Comparison of ENCODE assay signal across 8 mouse cellular contexts in genomic region chr11:103101481-103101865, GRCm38 (mm10). TPM values are rescaled to one million over a fixed set of nuclear protein-coding genes. Genes with fewer than 3 reads are reported as not detected.
A peak's percentile ranks its signal among the peaks of the same experiment; 100 is the strongest.
DNase-seq lines count a peak whose midpoint lies in the region; ATAC-seq and TF ChIP-seq lines count a peak whose summit lies in the region.

Gene Plcd3, minus strand, starts transcription at chr11:103101658.
Gene Acbd4, plus strand, starts transcription at chr11:103101682.

- peak; percentile 76 for DNase-seq in CH12.LX (ENCODE audit: extremely low read depth)
- DNase-seq in liver, embryonic 13.5 days = peak; percentile 70
- DNase-seq in naive thymus-derived CD4-positive, alpha-beta T cell, adult 2 months (ENCODE audit: low read depth) = peak; percentile 59

- H3K4me1 ChIP-seq in CH12.LX (ENCODE audit: control insufficient read depth in 1 of 2, insufficient read depth in 2 of 2) = peaks cover 40 to 77% of the 10 kb centered on the region in 2 experiments
- peaks cover 5% of the 10 kb centered on the region for H3K4me1 ChIP-seq in bone marrow macrophage, adult 2 months (ENCODE audit: control insufficient read depth, insufficient read depth, low read length)
- peaks cover 54% of the 10 kb centered on the region for H3K4me1 ChIP-seq in erythroblast, embryonic 14.5 days (ENCODE audit: control insufficient read depth)
- peaks cover 52% of the 10 kb centered on the region for H3K4me1 ChIP-seq in heart, embryonic 12.5 days (replicated peaks)
- H3K4me1 ChIP-seq in kidney, embryonic 16.5 days (ENCODE audit: insufficient read depth, low read length) = peaks cover 64% of the 10 kb centered on the region
- peaks cover 56% of the 10 kb centered on the region for H3K4me1 ChIP-seq in liver, embryonic 13.5 days (replicated peaks)
- H3K4me1 ChIP-seq in stomach, embryonic 15.5 days = peaks cover 40% of the 10 kb centered on the region

- dilution Hi-C loops in CH12.LX (cut with MboI; ENCODE audit: extremely low pct_ligation_motif_present, extremely low pct_unique_long_range_greater_than_20kb, low sequenced_read_pairs) = no loop called here

- H3K9me3 ChIP-seq in CH12.LX (replicated peaks; ENCODE audit: low read length) = no peaks in the 10 kb centered on the region
- H3K9me3 ChIP-seq in erythroblast, embryonic 14.5 days (ENCODE audit: control insufficient read depth, low read length) = peaks cover 5% of the 10 kb centered on the region; the same call in 1 of the 2 replicates
- no peaks in the 10 kb centered on the region for H3K9me3 ChIP-seq in heart, embryonic 12.5 days (replicated peaks)
- H3K9me3 ChIP-seq in kidney, embryonic 16.5 days (ENCODE audit: low read length) = no peaks in the 10 kb centered on the region
- H3K9me3 ChIP-seq in liver, embryonic 13.5 days (replicated peaks) = no peaks in the 10 kb centered on the region
- no peaks in the 10 kb centered on the region for H3K9me3 ChIP-seq in stomach, embryonic 15.5 days

- H3K4me3 ChIP-seq in CH12.LX (replicated peaks in 1 of 3; ENCODE audit: low read depth in 2 of 3, low read length in 2 of 3, poor library complexity in 1 of 3) = peak within 1 kb of the TSS; percentile 61 to 91 (median 79)
- peak within 1 kb of the TSS; percentile 66 for H3K4me3 ChIP-seq in bone marrow macrophage, adult 2 months (ENCODE audit: insufficient read depth, low read length)
- H3K4me3 ChIP-seq in erythroblast, embryonic 14.5 days (replicated peaks) = peak within 1 kb of the TSS; percentile 74
- H3K4me3 ChIP-seq in heart, embryonic 12.5 days = peak within 1 kb of the TSS; percentile 67
- peak within 1 kb of the TSS; percentile 66 for H3K4me3 ChIP-seq in kidney, embryonic 16.5 days (ENCODE audit: low read length)
- H3K4me3 ChIP-seq in liver, embryonic 13.5 days (replicated peaks) = peak within 1 kb of the TSS; percentile 78
- H3K4me3 ChIP-seq in stomach, embryonic 15.5 days (replicated peaks) = peak within 1 kb of the TSS; percentile 62

- H3K4me2 ChIP-seq in CH12.LX (ENCODE audit: insufficient read depth, low read depth, poor library complexity, severe bottlenecking) = peak within 1 kb of the TSS; percentile 47
- peak within 1 kb of the TSS; percentile 93 for H3K4me2 ChIP-seq in heart, embryonic 12.5 days
- peak within 1 kb of the TSS; percentile 92 for H3K4me2 ChIP-seq in kidney, embryonic 16.5 days (replicated peaks; ENCODE audit: low read depth, low read length)
- peak within 1 kb of the TSS; percentile 89 for H3K4me2 ChIP-seq in liver, embryonic 13.5 days
- peak within 1 kb of the TSS; percentile 89 for H3K4me2 ChIP-seq in stomach, embryonic 15.5 days

- no peak for TF ChIP-seq EP300 in CH12.LX (IDR thresholded peaks at IDR 0.05; ENCODE audit: low read length)

- no peak for TF ChIP-seq RAD21 in CH12.LX (IDR thresholded peaks at IDR 0.05; ENCODE audit: low read depth, low read length)

- H3K27ac ChIP-seq in CH12.LX (ENCODE audit: insufficient read depth, low read depth) = peak within 1 kb of the TSS; percentile 51
- H3K27ac ChIP-seq in bone marrow macrophage, adult 2 months (ENCODE audit: insufficient read depth, low read depth, low read length) = no peak within 1 kb of the TSS
- no peak within 1 kb of the TSS for H3K27ac ChIP-seq in heart, embryonic 12.5 days (ENCODE audit: poor library complexity, severe bottlenecking)
- H3K27ac ChIP-seq in kidney, embryonic 16.5 days (ENCODE audit: low read length) = no peak within 1 kb of the TSS
- H3K27ac ChIP-seq in liver, embryonic 13.5 days = peak within 1 kb of the TSS; percentile 68
- H3K27ac ChIP-seq in stomach, embryonic 15.5 days = 0 out of 2 replicates have a peak within 1 kb of the TSS, but pooled peaks have one; percentile 32

- in situ Hi-C loops in CH12.LX (cut with MboI; ENCODE audit: low pct_ligation_motif_present, low pct_unique_long_range_greater_than_20kb, low sequenced_read_pairs) = loop anchor here (5.0 kb wide), 2 partner anchors 56 to 226 kb away; no protein-coding TSS in a partner anchor

- WGBS in heart, embryonic 12.5 days = 0% methylated on average over 32 of the region's 34 CpGs
- under 1% methylated on average over 33 of the region's 34 CpGs for WGBS in kidney, embryonic 16.5 days
- 1% methylated on average over 34 of the region's 34 CpGs for WGBS in liver, embryonic 13.5 days (ENCODE audit: insufficient replicate concordance)
- WGBS in stomach, embryonic 15.5 days = 0% methylated on average over 34 of the region's 34 CpGs

- peak in 1 of 2 experiments; percentile 2; a peak in 1 of 4 replicates for TF ChIP-seq CTCF in CH12.LX (conservative IDR thresholded peaks at IDR 0.05 in 1 of 2, IDR thresholded peaks at IDR 0.05 in 1 of 2; ENCODE audit: low read depth in 2 of 2, low read length in 2 of 2)
- no peak for TF ChIP-seq CTCF in bone marrow macrophage, adult 2 months (IDR thresholded peaks at IDR 0.05; ENCODE audit: low read depth, low read length)

- ATAC-seq in heart, embryonic 12.5 days (ENCODE audit: insufficient number of reproducible peaks, low FRiP score) = peak; percentile 54
- ATAC-seq in kidney, embryonic 16.5 days (ENCODE audit: low FRiP score, low TSS enrichment) = peak; percentile 36
- 0 out of 2 replicates have a peak, but pooled peaks have one; percentile 13 for ATAC-seq in liver, embryonic 13.5 days (ENCODE audit: low read depth)
- peak; percentile 54; the same call in 1 of the 2 replicates for ATAC-seq in stomach, embryonic 15.5 days (ENCODE audit: insufficient read depth, low FRiP score, low read depth)

- peaks cover 6% of the 10 kb centered on the region for H3K27me3 ChIP-seq in CH12.LX (replicated peaks)
- H3K27me3 ChIP-seq in erythroblast, embryonic 14.5 days (ENCODE audit: control insufficient read depth) = peaks cover 58% of the 10 kb centered on the region
- H3K27me3 ChIP-seq in heart, embryonic 12.5 days (replicated peaks) = peaks cover 28% of the 10 kb centered on the region
- no peaks in the 10 kb centered on the region; the same call in 1 of the 2 replicates for H3K27me3 ChIP-seq in kidney, embryonic 16.5 days (ENCODE audit: insufficient read depth, low read length)
- H3K27me3 ChIP-seq in liver, embryonic 13.5 days = peaks cover 51% of the 10 kb centered on the region
- H3K27me3 ChIP-seq in stomach, embryonic 15.5 days (replicated peaks) = peaks cover 10% of the 10 kb centered on the region; the same call in 1 of the 2 replicates

- H3K36me3 ChIP-seq in CH12.LX (replicated peaks in 1 of 2; ENCODE audit: control insufficient read depth in 1 of 2, insufficient read depth in 1 of 2, low read length in 1 of 2) = peaks cover 17 to 49% of the 10 kb centered on the region in 2 experiments
- H3K36me3 ChIP-seq in erythroblast, embryonic 14.5 days (ENCODE audit: control insufficient read depth) = peaks cover 30% of the 10 kb centered on the region
- no peaks in the 10 kb centered on the region for H3K36me3 ChIP-seq in heart, embryonic 12.5 days
- no peaks in the 10 kb centered on the region for H3K36me3 ChIP-seq in kidney, embryonic 16.5 days (ENCODE audit: insufficient read depth, low read length)
- H3K36me3 ChIP-seq in liver, embryonic 13.5 days = peaks cover 14% of the 10 kb centered on the region
- no peaks in the 10 kb centered on the region for H3K36me3 ChIP-seq in stomach, embryonic 15.5 days

- H3K79me2 ChIP-seq in CH12.LX (replicated peaks; ENCODE audit: control insufficient read depth, extremely low read depth, insufficient read depth, poor library complexity, severe bottlenecking) = peaks cover 29% of the 10 kb centered on the region

- TF ChIP-seq POLR2A in CH12.LX (IDR thresholded peaks at IDR 0.05; ENCODE audit: low read depth, low read length) = peak; percentile 82
- TF ChIP-seq POLR2A in bone marrow macrophage, adult 2 months (IDR thresholded peaks at IDR 0.05; ENCODE audit: borderline replicate concordance, low read depth, low read length) = no peak

- H3K9ac ChIP-seq in CH12.LX (ENCODE audit: insufficient read depth, low read depth) = peak within 1 kb of the TSS; percentile 82
- H3K9ac ChIP-seq in heart, embryonic 12.5 days = peak within 1 kb of the TSS; percentile 71
- peak within 1 kb of the TSS; percentile 75 for H3K9ac ChIP-seq in kidney, embryonic 16.5 days (replicated peaks; ENCODE audit: low read length)
- peak within 1 kb of the TSS; percentile 68 for H3K9ac ChIP-seq in liver, embryonic 13.5 days
- peak within 1 kb of the TSS; percentile 26 for H3K9ac ChIP-seq in stomach, embryonic 15.5 days

TF ChIP-seq in CH12.LX, 34 proteins besides CTCF, POLR2A, EP300 and RAD21 (continues in another document):
- no peak for TF ChIP-seq ZKSCAN1 (IDR thresholded peaks at IDR 0.05; ENCODE audit: borderline replicate concordance, low read depth, low read length)
- no peak for TF ChIP-seq IRF4 (IDR thresholded peaks at IDR 0.05; ENCODE audit: low read depth, low read length)
- no peak for TF ChIP-seq CHD1 (IDR thresholded peaks at IDR 0.05; ENCODE audit: low read depth, low read length)
- TF ChIP-seq MXI1 (IDR thresholded peaks at IDR 0.05; ENCODE audit: low read depth, low read length) = peak; percentile 34; the same call in 1 of the 2 replicates
- TF ChIP-seq SMC3 (IDR thresholded peaks at IDR 0.05; ENCODE audit: low read depth, low read length) = no peak
- no peak for TF ChIP-seq KAT2A (IDR thresholded peaks at IDR 0.05; ENCODE audit: insufficient replicate concordance, low read length)
- TF ChIP-seq MAZ (IDR thresholded peaks at IDR 0.05; ENCODE audit: low read depth, low read length) = no peak; the same call in none of the 2 replicates

RNA-seq across cellular contexts. Expression of gene Plcd3, which starts in this region (rescaled TPM):
- 24.3 and 27.4 TPM in 2 replicates for total RNA-seq in CH12.LX (2012; rRNA removed)
- 6.3 and 7.1 TPM in 2 replicates for total RNA-seq in CH12.LX (2014; rRNA removed)
- polyA plus RNA-seq in CH12.LX (2012; ENCODE audit: insufficient read length, low read depth) = 9.7 and 11.3 TPM in 2 replicates
- 1.7 and 2.3 TPM in 2 replicates for polyA plus RNA-seq in bone marrow macrophage, adult 2 months (2012; ENCODE audit: insufficient read depth, insufficient read length, missing spikeins)
- polyA plus RNA-seq in erythroblast, embryonic 14.5 days (2012) = 0.06 and 0.17 TPM in 2 replicates
- 5.8 and 6.6 TPM in 2 replicates for polyA plus RNA-seq in heart, embryonic 12.5 days (2016; fragmentation: Nextera tagmentation; extraction: Ambion mirVana)
- polyA plus RNA-seq in kidney, embryonic 16.5 days (2015; fragmentation: Nextera tagmentation; extraction: Ambion mirVana) = 8.2 and 8.7 TPM in 2 replicates
- polyA plus RNA-seq in liver, embryonic 13.5 days (2015; fragmentation: Nextera tagmentation; extraction: Ambion mirVana) = 0.28 and 0.50 TPM in 2 replicates
- polyA plus RNA-seq in stomach, embryonic 15.5 days (2015; fragmentation: Nextera tagmentation; extraction: Ambion mirVana) = 3.5 and 3.6 TPM in 2 replicates

RNA-seq across cellular contexts. Expression of gene Acbd4, which starts in this region (rescaled TPM):
- 60.9 and 62.6 TPM in 2 replicates for total RNA-seq in CH12.LX (2012; rRNA removed)
- total RNA-seq in CH12.LX (2014; rRNA removed) = 50.2 and 51.4 TPM in 2 replicates
- polyA plus RNA-seq in CH12.LX (2012; ENCODE audit: insufficient read length, low read depth) = 68.4 and 75.1 TPM in 2 replicates
- 27.4 and 30.4 TPM in 2 replicates for polyA plus RNA-seq in bone marrow macrophage, adult 2 months (2012; ENCODE audit: insufficient read depth, insufficient read length, missing spikeins)
- polyA plus RNA-seq in erythroblast, embryonic 14.5 days (2012) = 67.7 and 78.7 TPM in 2 replicates
- polyA plus RNA-seq in heart, embryonic 12.5 days (2016; fragmentation: Nextera tagmentation; extraction: Ambion mirVana) = 13.5 and 13.8 TPM in 2 replicates
- 28.7 and 29.9 TPM in 2 replicates for polyA plus RNA-seq in kidney, embryonic 16.5 days (2015; fragmentation: Nextera tagmentation; extraction: Ambion mirVana)
- 60.4 and 62.2 TPM in 2 replicates for polyA plus RNA-seq in liver, embryonic 13.5 days (2015; fragmentation: Nextera tagmentation; extraction: Ambion mirVana)
- 19.2 and 23.7 TPM in 2 replicates for polyA plus RNA-seq in stomach, embryonic 15.5 days (2015; fragmentation: Nextera tagmentation; extraction: Ambion mirVana)

Comparison
In these comparisons a context has a peak if more than half of its experiments do, and no peak if none do; other contexts are left out.
1. H3K27ac ChIP-seq: peak in CH12.LX (single experiment), liver, embryonic 13.5 days (single experiment) and stomach, embryonic 15.5 days (single experiment); none in bone marrow macrophage, adult 2 months (single experiment), heart, embryonic 12.5 days (single experiment) and kidney, embryonic 16.5 days (single experiment).
2. H3K9ac ChIP-seq: peak in every context shown above with its lines; median percentile 82 in CH12.LX; 75 in kidney, embryonic 16.5 days; 71 in heart, embryonic 12.5 days; 68 in liver, embryonic 13.5 days; 26 in stomach, embryonic 15.5 days.
3. Peak in every context shown above with its lines, with median percentiles within 50 percentile points of each other: DNase-seq, H3K4me2 ChIP-seq, H3K4me3 ChIP-seq and ATAC-seq.